Mouse (Mus musculus): Measurements from ENCODE around the gene Eps8l2.

DNA sequence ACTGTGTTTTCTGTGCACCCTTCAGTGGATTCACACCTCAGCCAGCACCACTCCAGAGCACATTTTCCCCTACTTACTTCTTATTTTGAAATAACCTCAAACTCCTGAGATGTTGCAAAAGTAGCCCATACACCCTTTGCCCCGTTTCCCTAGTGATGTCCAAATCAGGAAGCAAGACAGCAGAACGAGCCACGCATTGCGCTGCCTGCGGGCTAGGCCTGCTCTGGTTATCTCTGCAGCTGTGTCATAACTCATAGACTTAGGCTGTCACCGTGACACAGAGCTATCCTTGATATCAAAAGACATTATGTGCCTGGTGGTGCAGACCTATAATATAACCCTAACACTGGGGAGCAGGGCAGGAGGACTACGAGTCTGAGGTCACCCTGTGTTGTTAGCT is 55.5 kb downstream of the Eps8l2 start:
- TF ChIP-seq POLR2A (IDR thresholded peaks at IDR 0.05; ENCODE audit: control insufficient read depth, extremely low read depth, insufficient read depth, low read length, poor library complexity) (no peak), CTCF (IDR thresholded peaks at IDR 0.05; ENCODE audit: borderline replicate concordance, control insufficient read depth, extremely low read depth, insufficient read depth, low read length, poor library complexity) (no peak)
